Mouse (Mus musculus) stomach, embryonic 14.5 days (tissue): ENCODE data around the gene Eps8. TPM values are rescaled to one million over a fixed set of nuclear protein-coding genes. Genes with fewer than 3 reads are reported as not detected.
A peak's percentile ranks its signal among the peaks of the same experiment; 100 is the strongest.

ENCODE experiments used
- ATAC-seq: fragments of 200-750 bp; cut with Nextera tagmentation; 2 replicates; pipeline ENCODE4 v1.8.0; 2017; ENCODE audit warnings: low read depth, moderate TSS enrichment; ENCODE audit not compliant: insufficient number of reproducible peaks, insufficient read depth, low FRiP score
- H3K27ac ChIP-seq: fragments of 300-500 bp; sonication (generic); 2 replicates; pipeline ENCODE4 v1.5.1; 2014; ENCODE audit warnings: mild to moderate bottlenecking, low read length, moderate library complexity, mixed read lengths
- H3K27me3 ChIP-seq: fragments of 300-500 bp; sonication (generic); 2 replicates; pipeline ENCODE4 v1.6.1; 2014; ENCODE audit warnings: low read length, control low read depth, mixed read lengths; ENCODE audit not compliant: control insufficient read depth, insufficient read depth
- H3K36me3 ChIP-seq: fragments of 300-500 bp; sonication (generic); 2 replicates; pipeline ENCODE4 v1.6.1; 2014; ENCODE audit warnings: mild to moderate bottlenecking, control low read depth, low read length, moderate library complexity, mixed read lengths; ENCODE audit not compliant: control insufficient read depth, insufficient read depth
- H3K4me1 ChIP-seq: fragments of 300-500 bp; sonication (generic); 2 replicates; pipeline ENCODE4 v1.6.1; 2014; ENCODE audit warnings: low read length, control low read depth, mixed read lengths; ENCODE audit not compliant: control insufficient read depth, insufficient read depth
- H3K4me2 ChIP-seq: fragments of 300-500 bp; sonication (generic); replicated peaks from 2 replicates; pipeline ENCODE4 v1.6.1; 2014; ENCODE audit warnings: low read depth, low read length, control low read depth
- H3K4me3 ChIP-seq: fragments of 300-500 bp; sonication (generic); 2 replicates; pipeline ENCODE4 v1.5.1; 2014; ENCODE audit warnings: low read depth, low read length, control low read depth
- H3K9ac ChIP-seq: fragments of 300-500 bp; sonication (generic); replicated peaks from 2 replicates; pipeline ENCODE4 v1.6.1; 2014; ENCODE audit warnings: low read depth, mild to moderate bottlenecking, control low read depth, low read length, moderate library complexity, mixed read lengths
- H3K9me3 ChIP-seq: fragments of 300-500 bp; sonication (generic); 2 replicates; pipeline ENCODE4 v1.6.1; 2016; ENCODE audit warnings: low read depth, low read length, control low read depth; ENCODE audit not compliant: control insufficient read depth
- WGBS: fragments of 180-500 bp; shearing (Covaris S2); extraction: QIAGEN DNeasy Blood & Tissue Kit; methylation state at CpG from one replicate; pipeline ENCODE4 v1.1.7; 2014; 5-methylcytosine and 5-hydroxymethylcytosine counted together
- polyA plus RNA-seq: library from polyadenylated mRNA; unstranded; fragments of >200 nt; fragmentation: Nextera tagmentation; extraction: Ambion mirVana; gene quantifications from 2 replicates; pipeline ENCODE4 v1.2.1, GENCODE M21; 2014

Gene Eps8
- polyA plus RNA-seq, 1 experiment from 2014 or later: 21.6 TPM

DNA sequence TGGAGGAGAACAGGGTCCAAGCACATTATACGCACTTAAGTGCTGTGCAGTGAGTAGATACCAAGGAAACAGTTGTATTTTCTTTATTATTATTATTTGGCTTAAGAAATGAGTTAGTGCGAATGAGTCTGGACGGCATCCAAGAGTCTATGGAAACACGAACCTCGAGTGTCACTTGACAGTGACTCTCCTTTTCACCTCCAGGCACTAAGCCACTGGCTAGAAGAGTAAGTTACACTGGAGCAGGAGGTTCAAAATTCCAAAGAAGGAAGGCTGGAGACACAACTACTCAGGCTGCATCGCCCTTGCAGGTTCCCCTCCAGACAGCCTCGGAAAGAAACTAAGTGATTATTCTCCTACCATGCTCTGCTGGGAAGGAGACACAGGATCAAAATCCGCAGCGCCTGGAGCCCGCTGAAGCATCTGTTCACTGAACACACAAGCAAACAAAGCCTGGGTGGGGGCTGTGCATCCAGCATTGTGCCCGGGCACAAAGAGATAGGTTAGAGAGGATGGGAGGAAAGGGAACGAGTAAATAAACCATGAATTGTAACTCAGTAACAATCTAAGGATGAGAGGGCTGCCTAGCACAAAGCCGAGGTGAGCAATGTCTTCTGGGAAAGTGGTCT lies 25.0 kb downstream of the Eps8 start:
- WGBS: 60% methylated on average over 13 of the region's 13 CpGs
- no peaks in the 10 kb centered on the region for H3K36me3 ChIP-seq
- H3K9me3 ChIP-seq: no peaks in the 10 kb centered on the region
- no peaks in the 10 kb centered on the region for H3K27me3 ChIP-seq
- no peak overlapping the region for H3K27ac ChIP-seq
- H3K4me2 ChIP-seq: no peak overlapping the region
- 0 out of 2 replicates have a peak, but pooled peaks cover 7% of the 10 kb centered on the region for H3K4me1 ChIP-seq
- no peak overlapping the region for H3K4me3 ChIP-seq
- no peak overlapping the region for H3K9ac ChIP-seq
- no peak for ATAC-seq

DNA sequence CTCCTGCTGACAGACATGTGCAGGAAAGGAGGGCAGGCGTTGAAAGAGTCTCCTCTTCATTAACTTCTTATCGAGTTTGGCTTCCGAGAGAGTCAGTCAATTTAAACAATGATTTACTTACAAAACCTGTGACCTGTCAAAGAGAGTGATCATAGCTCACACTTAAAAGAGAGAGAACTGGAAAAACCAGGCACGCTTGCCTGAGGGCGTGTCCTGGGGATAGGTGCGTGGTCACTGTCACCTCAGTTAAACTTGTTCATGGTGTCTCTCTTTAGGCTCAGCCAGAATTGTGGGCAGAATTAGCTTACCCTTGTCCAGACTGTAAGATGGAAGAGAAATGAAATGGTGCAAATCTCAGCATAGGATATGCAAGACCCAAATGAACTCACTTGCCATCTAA lies 26.0 kb downstream of the Eps8 start:
- Histone ChIP-seq H3K4me3 (no peak overlapping the region), H3K9me3 (no peaks in the 10 kb centered on the region), H3K4me2 (no peak overlapping the region), H3K4me1 (0 out of 2 replicates have a peak, but pooled peaks cover 7% of the 10 kb centered on the region), H3K9ac (no peak overlapping the region), H3K36me3 (no peaks in the 10 kb centered on the region), H3K27me3 (no peaks in the 10 kb centered on the region), H3K27ac (no peak overlapping the region)
- 47% methylated on average over 6 of the region's 6 CpGs for WGBS
- no peak for ATAC-seq

DNA sequence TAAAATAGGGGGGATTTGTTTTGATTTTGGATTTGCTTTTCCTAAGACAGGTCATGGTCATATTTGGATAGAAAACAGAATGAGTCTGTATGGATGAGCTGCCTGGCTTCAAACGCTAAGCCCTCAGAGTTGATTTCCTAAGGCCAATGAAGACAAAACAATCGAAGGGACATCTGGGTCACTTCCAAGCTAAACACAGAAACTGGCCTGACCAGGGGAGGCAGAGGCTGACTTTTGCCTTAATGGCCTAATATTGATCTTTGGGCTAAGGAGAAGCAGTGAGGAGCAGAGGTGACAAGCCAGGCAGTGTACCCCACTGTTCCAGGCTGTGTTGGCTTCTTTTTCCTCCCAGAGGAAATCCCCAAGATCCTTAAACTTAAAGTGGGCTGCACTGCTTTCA lies 33.7 kb downstream of the Eps8 start:
- Histone ChIP-seq H3K4me3 (no peak overlapping the region), H3K9me3 (no peaks in the 10 kb centered on the region), H3K4me1 (no peaks in the 10 kb centered on the region), H3K27me3 (no peaks in the 10 kb centered on the region), H3K36me3 (no peaks in the 10 kb centered on the region), H3K27ac (no peak overlapping the region), H3K9ac (no peak overlapping the region), H3K4me2 (no peak overlapping the region)
- ATAC-seq: no peak
- WGBS: 62% methylated on average over 2 of the region's 2 CpGs

DNA sequence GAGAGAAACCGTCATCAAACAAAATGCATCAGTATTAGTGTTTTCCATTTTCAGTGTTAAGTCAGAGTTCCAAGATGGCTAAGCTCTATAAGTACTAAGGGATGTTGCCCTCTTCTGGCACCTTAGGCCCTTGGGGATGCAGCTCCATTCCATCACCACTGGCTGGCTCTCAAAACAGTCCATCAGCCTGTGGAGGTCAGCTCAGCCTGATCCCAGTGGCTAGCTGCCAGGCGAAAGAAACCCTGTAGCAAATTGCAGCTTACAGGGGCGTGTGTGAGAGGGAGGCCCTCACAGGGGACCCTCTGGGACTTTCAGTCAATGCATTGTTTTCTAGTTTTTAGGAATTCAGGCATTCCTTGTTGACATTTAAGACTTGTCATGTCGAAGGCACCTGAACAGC lies 40.8 kb downstream of the Eps8 start:
- ATAC-seq: no peak
- H3K27me3 ChIP-seq: no peaks in the 10 kb centered on the region
- no peak overlapping the region for H3K4me3 ChIP-seq
- no peak overlapping the region for H3K4me2 ChIP-seq
- 0 out of 2 replicates have a peak, but pooled peaks cover 4% of the 10 kb centered on the region for H3K4me1 ChIP-seq
- no peaks in the 10 kb centered on the region for H3K36me3 ChIP-seq
- no peak overlapping the region for H3K9ac ChIP-seq
- no peak overlapping the region for H3K27ac ChIP-seq
- 50% methylated on average over 4 of the region's 4 CpGs for WGBS
- H3K9me3 ChIP-seq: no peaks in the 10 kb centered on the region

DNA sequence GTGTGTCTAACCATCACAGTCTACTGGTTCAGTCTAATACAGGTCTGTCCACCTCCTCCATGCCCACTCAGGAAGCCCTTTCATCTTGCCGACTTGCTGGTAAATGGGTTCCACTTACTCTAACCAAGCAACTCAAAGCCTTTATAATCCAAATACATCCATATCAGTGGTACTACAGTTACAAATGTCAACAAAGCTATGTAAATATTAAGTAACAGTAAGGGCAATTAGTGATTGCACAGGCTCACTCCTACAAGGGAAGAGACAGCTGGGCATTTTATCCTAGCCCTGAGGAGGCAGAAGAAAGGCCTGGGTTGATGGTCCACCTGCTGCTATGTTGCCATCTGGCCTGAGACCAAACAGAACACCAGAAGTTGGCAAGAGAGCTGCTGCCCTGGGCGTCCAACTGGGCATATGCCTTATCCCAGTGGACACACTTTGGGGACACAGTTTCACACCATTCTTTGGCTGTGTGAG lies 42.6 kb downstream of the Eps8 start:
- WGBS: 45% methylated on average over 2 of the region's 2 CpGs
- Histone ChIP-seq H3K9ac (no peak overlapping the region), H3K27me3 (no peaks in the 10 kb centered on the region), H3K4me2 (no peak overlapping the region), H3K4me1 (0 out of 2 replicates have a peak, but pooled peaks cover 4% of the 10 kb centered on the region), H3K36me3 (no peaks in the 10 kb centered on the region), H3K4me3 (no peak overlapping the region), H3K9me3 (no peaks in the 10 kb centered on the region), H3K27ac (no peak overlapping the region)
- peak; percentile 89 for ATAC-seq

DNA sequence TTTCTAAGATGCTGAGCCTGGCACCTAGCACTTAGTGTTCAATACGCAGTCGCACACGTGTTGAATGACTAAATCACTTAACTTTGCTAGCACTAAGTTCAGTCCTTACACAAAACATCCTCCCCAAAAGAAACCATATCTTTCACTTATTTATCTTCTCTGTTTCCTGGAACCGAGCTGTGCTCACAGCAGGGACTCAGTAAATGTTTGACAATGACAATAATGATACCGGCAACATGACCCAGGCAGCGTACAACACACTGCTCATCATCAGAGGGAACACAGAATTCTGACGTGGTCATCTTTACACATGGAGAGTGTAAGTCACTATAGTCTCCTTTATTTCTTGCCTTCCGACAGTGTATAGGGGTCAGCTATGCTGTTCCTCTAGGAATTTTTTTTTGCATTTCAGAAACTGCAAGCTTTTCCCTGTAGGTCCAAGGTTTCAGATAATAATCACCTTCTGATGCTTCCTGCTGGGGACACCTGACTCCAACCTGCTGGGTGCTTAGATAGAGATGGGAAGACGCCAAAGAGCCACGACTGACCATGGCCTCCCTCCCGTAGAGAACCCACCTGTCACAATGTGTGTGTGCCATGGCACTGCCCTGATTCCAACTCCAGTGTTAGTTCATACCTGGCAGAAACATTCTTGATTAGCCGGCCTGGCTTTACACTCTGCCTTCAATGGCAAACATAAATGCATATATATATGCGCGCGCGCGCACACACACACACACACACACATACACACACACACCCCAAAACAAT lies 46.3 kb downstream of the Eps8 start:
- H3K4me2 ChIP-seq: no peak overlapping the region
- no peaks in the 10 kb centered on the region for H3K36me3 ChIP-seq
- H3K27me3 ChIP-seq: no peaks in the 10 kb centered on the region
- H3K9me3 ChIP-seq: no peaks in the 10 kb centered on the region
- no peak overlapping the region for H3K27ac ChIP-seq
- ATAC-seq: no peak
- H3K9ac ChIP-seq: no peak overlapping the region
- H3K4me1 ChIP-seq: no peaks in the 10 kb centered on the region
- H3K4me3 ChIP-seq: no peak overlapping the region
- 85% methylated on average over 17 of the region's 17 CpGs for WGBS

DNA sequence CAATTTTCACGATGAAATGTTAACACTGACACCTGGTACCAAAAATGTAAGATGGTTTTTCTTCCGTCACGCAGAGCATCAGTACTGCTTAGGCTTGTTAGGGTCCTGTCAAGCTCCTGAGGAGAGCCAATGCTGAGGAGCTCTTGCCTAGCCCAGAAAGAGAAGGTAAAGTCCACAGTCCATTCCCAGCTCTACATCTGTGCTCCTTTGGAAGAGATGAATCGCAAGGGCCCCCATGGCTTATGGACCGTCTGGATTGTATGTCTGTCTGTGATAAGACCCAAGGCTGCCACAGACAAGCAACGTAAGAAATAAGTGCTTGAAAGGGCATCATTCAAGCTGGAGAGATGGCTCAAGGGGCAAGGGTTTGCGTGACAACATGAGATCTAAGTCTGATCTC lies 48.1 kb downstream of the Eps8 start:
- WGBS: 81% methylated on average over 7 of the region's 7 CpGs
- no peaks in the 10 kb centered on the region for H3K9me3 ChIP-seq

DNA sequence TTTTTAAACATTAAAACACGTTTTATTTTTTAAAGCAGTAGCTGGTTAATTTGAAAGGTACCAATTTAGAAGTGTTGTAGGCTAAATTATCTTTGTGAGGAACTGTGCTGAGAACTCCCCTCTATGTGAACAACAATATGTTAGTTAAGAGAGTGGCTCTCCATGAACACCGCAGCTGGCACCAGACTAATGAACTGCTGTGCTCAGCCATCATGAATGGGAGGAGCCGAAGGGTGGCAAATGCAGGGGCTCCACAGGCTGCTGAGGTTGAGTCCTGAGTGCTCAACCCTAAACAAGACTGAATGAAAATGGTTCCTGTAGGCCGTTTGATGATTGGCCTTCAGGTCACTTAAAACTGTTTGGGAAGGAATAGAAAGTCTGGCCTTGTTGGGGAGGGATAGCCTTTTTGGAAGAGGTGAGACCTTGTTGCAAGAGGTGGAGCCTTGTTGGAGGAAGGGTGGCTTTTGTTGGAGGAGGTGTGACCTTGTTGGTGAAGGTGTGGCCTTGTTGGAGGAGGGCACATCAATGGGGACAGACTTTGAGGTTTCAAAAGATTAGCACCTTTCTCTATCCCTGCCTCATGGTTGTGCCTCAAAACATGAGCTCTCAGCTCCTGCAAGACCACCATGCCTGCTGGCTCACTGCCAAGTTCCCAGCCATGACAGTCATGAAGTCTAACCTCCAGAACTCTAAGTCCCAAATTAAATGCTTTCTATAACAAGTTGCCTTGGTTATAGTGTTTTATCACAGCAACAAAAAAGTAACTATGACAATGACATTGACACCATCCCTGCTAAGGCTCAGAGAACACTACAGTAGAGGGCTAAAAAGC lies 50.0 kb downstream of the Eps8 start:
- 81% methylated on average over 4 of the region's 4 CpGs for WGBS
- ATAC-seq: no peak
- H3K4me1 ChIP-seq: no peaks in the 10 kb centered on the region
- H3K4me2 ChIP-seq: no peak overlapping the region
- no peak overlapping the region for H3K9ac ChIP-seq
- H3K4me3 ChIP-seq: no peak overlapping the region
- no peak overlapping the region for H3K27ac ChIP-seq
- H3K9me3 ChIP-seq: no peaks in the 10 kb centered on the region
- no peaks in the 10 kb centered on the region for H3K27me3 ChIP-seq
- H3K36me3 ChIP-seq: no peaks in the 10 kb centered on the region

More for the DNA sequence above, 48.1 kb downstream of the Eps8 start:
- no peak overlapping the region for H3K4me2 ChIP-seq
- no peak overlapping the region for H3K9ac ChIP-seq
- no peaks in the 10 kb centered on the region for H3K27me3 ChIP-seq
- H3K4me1 ChIP-seq: no peaks in the 10 kb centered on the region
- no peak for ATAC-seq
- no peaks in the 10 kb centered on the region for H3K36me3 ChIP-seq
- no peak overlapping the region for H3K4me3 ChIP-seq
- no peak overlapping the region for H3K27ac ChIP-seq
